Mouse (Mus musculus): Measurements from ENCODE around the gene Syt3. TPM values are rescaled to one million over a fixed set of nuclear protein-coding genes. Genes with fewer than 3 reads are reported as not detected.

Syt3 gene
- polyA plus RNA-seq, 1 experiment: 1.9 TPM

DNA sequence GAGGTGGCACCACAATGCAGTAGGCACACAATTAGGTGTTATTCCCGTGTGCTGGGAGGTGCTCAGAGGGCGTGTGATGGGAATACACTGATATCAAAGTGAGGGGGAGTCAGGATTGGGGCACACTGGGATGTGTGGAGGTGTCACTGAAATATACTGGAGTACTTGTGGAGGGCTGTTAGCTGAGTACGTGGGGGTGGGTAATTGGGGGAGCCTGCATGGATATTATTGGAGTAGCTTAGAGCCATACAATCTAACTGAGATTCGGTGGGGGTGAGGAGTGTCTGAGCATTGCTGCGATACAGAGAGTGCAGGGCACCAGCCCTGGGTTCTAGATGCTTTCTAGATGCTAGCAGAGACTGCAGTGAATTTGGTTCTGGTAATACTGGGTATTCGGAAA is 43.7 kb upstream of the Syt3 start:
- H3K36me3 ChIP-seq (ENCODE audit: control insufficient read depth, insufficient read depth, low read length, poor library complexity, severe bottlenecking): no peaks in the 10 kb centered on the region
- H3K27me3 ChIP-seq (ENCODE audit: control insufficient read depth, insufficient read depth, low read length, poor library complexity, severe bottlenecking): peaks cover 4% of the 10 kb centered on the region; the same call in 1 of the 2 replicates
- no peaks in the 10 kb centered on the region for H3K9me3 ChIP-seq (replicated peaks; ENCODE audit: control insufficient read depth, insufficient read depth, low read length, poor library complexity, severe bottlenecking)
- H3K9ac ChIP-seq (ENCODE audit: low read depth, poor library complexity, severe bottlenecking): no peak overlapping the region
- H3K27ac ChIP-seq (ENCODE audit: insufficient read depth, low read length): no peak overlapping the region
- TF ChIP-seq EP300 (IDR thresholded peaks at IDR 0.05; ENCODE audit: insufficient read depth, low read depth, low read length): no peak
- no peak for TF ChIP-seq POLR2A (IDR thresholded peaks at IDR 0.05; ENCODE audit: insufficient read depth, low read length)
- TF ChIP-seq CTCF (IDR thresholded peaks at IDR 0.05; ENCODE audit: low read depth, low read length): no peak
- H3K4me3 ChIP-seq (ENCODE audit: low read depth, low read length): no peak overlapping the region
- H3K4me1 ChIP-seq (ENCODE audit: control insufficient read depth, insufficient read depth, low read length): no peaks in the 10 kb centered on the region

DNA sequence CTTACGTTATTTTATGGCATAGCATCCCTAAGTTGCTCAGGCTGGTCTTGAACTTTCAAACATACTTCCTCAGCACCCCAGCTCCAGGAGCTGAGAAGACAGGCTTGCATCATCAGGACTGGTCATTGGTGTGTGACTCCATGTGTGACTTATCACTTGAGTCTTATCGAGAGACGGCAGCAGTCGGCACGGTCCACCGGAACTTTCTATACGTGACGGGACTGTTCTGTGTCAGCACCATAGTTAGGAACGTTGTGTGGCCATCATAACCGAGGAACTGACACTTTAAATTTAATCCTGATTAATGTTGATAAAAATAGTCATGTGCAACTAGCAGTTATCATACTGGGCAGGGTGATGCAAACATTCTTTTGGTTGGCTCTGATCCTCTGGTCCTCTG is 42.8 kb upstream of the Syt3 start:
- no peak overlapping the region for H3K27ac ChIP-seq (ENCODE audit: insufficient read depth, low read length)
- no peak overlapping the region for H3K4me3 ChIP-seq (ENCODE audit: low read depth, low read length)
- H3K9me3 ChIP-seq (replicated peaks; ENCODE audit: control insufficient read depth, insufficient read depth, low read length, poor library complexity, severe bottlenecking): no peaks in the 10 kb centered on the region
- TF ChIP-seq CTCF (IDR thresholded peaks at IDR 0.05; ENCODE audit: low read depth, low read length) (no peak), POLR2A (IDR thresholded peaks at IDR 0.05; ENCODE audit: insufficient read depth, low read length) (no peak), EP300 (IDR thresholded peaks at IDR 0.05; ENCODE audit: insufficient read depth, low read depth, low read length) (no peak)
- H3K4me1 ChIP-seq (ENCODE audit: control insufficient read depth, insufficient read depth, low read length): no peaks in the 10 kb centered on the region
- H3K36me3 ChIP-seq (ENCODE audit: control insufficient read depth, insufficient read depth, low read length, poor library complexity, severe bottlenecking): no peaks in the 10 kb centered on the region
- H3K27me3 ChIP-seq (ENCODE audit: control insufficient read depth, insufficient read depth, low read length, poor library complexity, severe bottlenecking): peaks cover 2% of the 10 kb centered on the region; the same call in 1 of the 2 replicates
- no peak overlapping the region for H3K9ac ChIP-seq (ENCODE audit: low read depth, poor library complexity, severe bottlenecking)

DNA sequence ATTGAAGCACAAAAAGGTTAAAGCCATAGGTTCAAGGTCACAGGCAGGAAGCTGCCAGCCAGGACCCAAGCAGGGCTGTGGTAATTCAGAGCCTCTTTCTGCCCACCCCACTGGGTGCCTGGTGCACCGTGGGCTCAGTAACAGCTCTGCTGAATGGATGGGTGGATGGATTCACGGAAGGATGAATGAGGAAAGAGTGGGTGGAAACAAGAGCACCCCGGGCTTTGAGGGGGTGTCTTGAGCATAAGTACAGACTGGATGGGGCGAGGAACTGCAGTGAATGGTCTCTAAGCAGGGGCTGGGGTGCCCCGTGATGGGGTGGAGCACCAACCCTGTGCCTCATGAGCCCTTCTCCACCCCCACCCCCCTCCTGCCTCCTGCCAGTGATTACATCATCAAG is 42.2 kb upstream of the Syt3 start:
- H3K36me3 ChIP-seq (ENCODE audit: control insufficient read depth, insufficient read depth, low read length, poor library complexity, severe bottlenecking): no peaks in the 10 kb centered on the region
- H3K9me3 ChIP-seq (replicated peaks; ENCODE audit: control insufficient read depth, insufficient read depth, low read length, poor library complexity, severe bottlenecking): no peaks in the 10 kb centered on the region
- no peaks in the 10 kb centered on the region for H3K4me1 ChIP-seq (ENCODE audit: control insufficient read depth, insufficient read depth, low read length)
- no peak overlapping the region for H3K27ac ChIP-seq (ENCODE audit: insufficient read depth, low read length)
- H3K9ac ChIP-seq (ENCODE audit: low read depth, poor library complexity, severe bottlenecking): no peak overlapping the region
- H3K4me3 ChIP-seq (ENCODE audit: low read depth, low read length): no peak overlapping the region
- TF ChIP-seq POLR2A (IDR thresholded peaks at IDR 0.05; ENCODE audit: insufficient read depth, low read length): no peak
- H3K27me3 ChIP-seq (ENCODE audit: control insufficient read depth, insufficient read depth, low read length, poor library complexity, severe bottlenecking): no peaks in the 10 kb centered on the region

DNA sequence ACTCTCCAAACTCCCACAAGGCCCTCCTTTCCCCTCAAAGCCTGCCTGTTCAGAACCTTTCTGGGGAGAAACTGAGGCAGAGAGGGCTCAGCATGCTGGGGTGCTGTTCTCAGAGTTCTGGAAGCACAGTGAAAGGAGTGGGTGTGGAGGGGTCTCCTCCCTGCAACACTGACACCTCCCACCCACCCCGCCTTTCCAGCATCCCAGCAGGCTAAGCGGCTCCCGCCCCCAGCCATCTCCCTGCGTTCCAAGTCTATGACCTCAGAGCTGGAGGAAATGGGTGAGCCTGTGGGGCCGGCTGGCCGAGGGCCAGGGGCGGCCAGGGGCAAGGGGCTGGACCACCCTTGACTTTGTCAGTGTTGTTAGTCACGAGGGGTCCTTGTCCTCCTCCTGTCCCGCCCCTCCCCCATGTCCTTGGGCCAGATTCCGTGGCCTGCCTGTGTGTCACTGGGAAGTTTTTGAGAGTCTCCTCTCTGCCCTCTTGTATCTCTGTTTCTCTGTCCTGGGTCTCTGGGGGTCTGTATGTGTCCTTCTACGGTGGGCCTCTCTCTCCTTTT is 40.4 kb upstream of the Syt3 start:
- peak overlapping the region; percentile 5 for H3K4me3 ChIP-seq (ENCODE audit: low read depth, low read length)
- H3K9ac ChIP-seq (ENCODE audit: low read depth, poor library complexity, severe bottlenecking): peak overlapping the region; percentile 9; the same call in 1 of the 2 replicates
- H3K27ac ChIP-seq (ENCODE audit: insufficient read depth, low read length): no peak overlapping the region
- H3K27me3 ChIP-seq (ENCODE audit: control insufficient read depth, insufficient read depth, low read length, poor library complexity, severe bottlenecking): no peaks in the 10 kb centered on the region
- H3K36me3 ChIP-seq (ENCODE audit: control insufficient read depth, insufficient read depth, low read length, poor library complexity, severe bottlenecking): no peaks in the 10 kb centered on the region
- 0 out of 2 replicates have a peak, but pooled peaks have one; percentile 26 for TF ChIP-seq EP300 (IDR thresholded peaks at IDR 0.05; ENCODE audit: insufficient read depth, low read depth, low read length)
- TF ChIP-seq POLR2A (IDR thresholded peaks at IDR 0.05; ENCODE audit: insufficient read depth, low read length): no peak
- TF ChIP-seq CTCF (IDR thresholded peaks at IDR 0.05; ENCODE audit: low read depth, low read length): no peak
- H3K9me3 ChIP-seq (replicated peaks; ENCODE audit: control insufficient read depth, insufficient read depth, low read length, poor library complexity, severe bottlenecking): no peaks in the 10 kb centered on the region
- H3K4me1 ChIP-seq (ENCODE audit: control insufficient read depth, insufficient read depth, low read length): no peaks in the 10 kb centered on the region

DNA sequence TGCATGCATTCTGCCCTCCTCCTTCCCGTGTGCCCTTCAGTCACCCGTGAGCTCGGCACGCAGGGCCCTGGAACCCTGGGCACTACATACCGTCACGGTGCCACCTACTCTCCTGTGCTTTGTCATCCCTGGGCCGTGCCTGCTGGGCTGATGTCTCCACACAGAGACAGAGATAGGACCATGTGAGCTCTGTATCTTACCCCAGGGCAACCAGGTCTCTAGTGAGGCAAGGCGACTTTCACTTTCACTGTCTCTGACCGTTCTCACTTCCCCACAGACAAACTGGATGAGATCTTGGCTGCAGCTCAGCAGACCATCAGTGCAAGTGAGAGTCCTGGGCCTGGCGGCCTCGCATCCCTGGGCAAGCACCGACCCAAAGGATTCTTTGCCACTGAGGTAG is 39.3 kb upstream of the Syt3 start:
- no peaks in the 10 kb centered on the region for H3K36me3 ChIP-seq (ENCODE audit: control insufficient read depth, insufficient read depth, low read length, poor library complexity, severe bottlenecking)
- H3K27ac ChIP-seq (ENCODE audit: insufficient read depth, low read length): no peak overlapping the region
- no peak overlapping the region for H3K9ac ChIP-seq (ENCODE audit: low read depth, poor library complexity, severe bottlenecking)
- no peaks in the 10 kb centered on the region for H3K4me1 ChIP-seq (ENCODE audit: control insufficient read depth, insufficient read depth, low read length)
- H3K4me3 ChIP-seq (ENCODE audit: low read depth, low read length): no peak overlapping the region
- H3K9me3 ChIP-seq (replicated peaks; ENCODE audit: control insufficient read depth, insufficient read depth, low read length, poor library complexity, severe bottlenecking): no peaks in the 10 kb centered on the region
- no peak for TF ChIP-seq POLR2A (IDR thresholded peaks at IDR 0.05; ENCODE audit: insufficient read depth, low read length)
- no peaks in the 10 kb centered on the region for H3K27me3 ChIP-seq (ENCODE audit: control insufficient read depth, insufficient read depth, low read length, poor library complexity, severe bottlenecking)

DNA sequence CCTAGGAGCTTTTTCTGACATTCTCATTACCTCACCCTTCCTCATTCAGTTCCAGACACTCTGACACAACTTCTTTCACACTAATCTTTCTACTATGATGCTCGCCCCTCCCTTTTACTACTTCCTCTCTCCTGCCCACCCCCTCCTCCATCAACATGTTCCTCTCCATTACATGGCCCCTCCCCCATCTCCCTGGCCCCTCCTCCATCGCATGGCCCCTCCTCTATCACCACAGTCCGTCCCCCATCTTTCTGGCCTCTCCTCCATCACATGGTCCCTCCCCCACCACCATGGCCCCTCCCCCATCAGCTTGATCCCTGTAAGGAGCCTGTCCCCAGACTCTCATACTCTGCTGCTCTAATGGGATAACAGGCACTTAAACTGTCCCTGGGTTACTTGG is 34.9 kb upstream of the Syt3 start:
- H3K36me3 ChIP-seq (ENCODE audit: control insufficient read depth, insufficient read depth, low read length, poor library complexity, severe bottlenecking): no peaks in the 10 kb centered on the region
- H3K27ac ChIP-seq (ENCODE audit: insufficient read depth, low read length): no peak overlapping the region
- no peaks in the 10 kb centered on the region for H3K9me3 ChIP-seq (replicated peaks; ENCODE audit: control insufficient read depth, insufficient read depth, low read length, poor library complexity, severe bottlenecking)
- H3K9ac ChIP-seq (ENCODE audit: low read depth, poor library complexity, severe bottlenecking): no peak overlapping the region
- no peak overlapping the region for H3K4me3 ChIP-seq (ENCODE audit: low read depth, low read length)
- peaks cover 12% of the 10 kb centered on the region for H3K27me3 ChIP-seq (ENCODE audit: control insufficient read depth, insufficient read depth, low read length, poor library complexity, severe bottlenecking)
- H3K4me1 ChIP-seq (ENCODE audit: control insufficient read depth, insufficient read depth, low read length): no peaks in the 10 kb centered on the region
- no peak for TF ChIP-seq CTCF (IDR thresholded peaks at IDR 0.05; ENCODE audit: low read depth, low read length)
- no peak for TF ChIP-seq EP300 (IDR thresholded peaks at IDR 0.05; ENCODE audit: insufficient read depth, low read depth, low read length)
- TF ChIP-seq POLR2A (IDR thresholded peaks at IDR 0.05; ENCODE audit: insufficient read depth, low read length): no peak

Measured in ES-Bruce4 (cell line).